Mouse (Mus musculus) limb, embryonic 13.5 days (tissue): ENCODE measurements around the gene Actl11. TPM values are rescaled to one million over a fixed set of nuclear protein-coding genes. Genes with fewer than 3 reads are reported as not detected.

Source experiments
- ATAC-seq: fragments of 200-750 bp; cut with Nextera tagmentation; 2 replicates; pipeline ENCODE4 v1.8.0; 2017; ENCODE audit warnings: low read depth, moderate number of reproducible peaks, moderate TSS enrichment; ENCODE audit not compliant: low FRiP score
- H3K27ac ChIP-seq: fragments of 300-500 bp; sonication (generic); 2 replicates; pipeline ENCODE4 v1.5.1; 2015; ENCODE audit warnings: inconsistent platforms, mild to moderate bottlenecking, moderate library complexity
- H3K27me3 ChIP-seq: fragments of 300-500 bp; sonication (generic); 2 replicates; pipeline ENCODE4 v1.6.1; 2015; ENCODE audit warnings: mild to moderate bottlenecking, inconsistent platforms
- H3K36me3 ChIP-seq: fragments of 300-500 bp; sonication (generic); 2 replicates; pipeline ENCODE4 v1.6.1; 2015; ENCODE audit warnings: inconsistent platforms, mild to moderate bottlenecking, moderate library complexity
- H3K4me1 ChIP-seq: fragments of 300-500 bp; sonication (generic); 2 replicates; pipeline ENCODE4 v1.6.1; 2015; ENCODE audit warnings: inconsistent platforms
- H3K4me2 ChIP-seq: fragments of 300-500 bp; sonication (generic); replicated peaks from 2 replicates; pipeline ENCODE4 v1.6.1; 2015; ENCODE audit warnings: inconsistent platforms, mild to moderate bottlenecking, moderate library complexity
- H3K4me3 ChIP-seq: fragments of 300-500 bp; sonication (generic); 2 replicates; pipeline ENCODE4 v1.5.1; 2015; ENCODE audit warnings: moderate library complexity, mild to moderate bottlenecking, inconsistent platforms
- H3K9ac ChIP-seq: fragments of 300-500 bp; sonication (generic); 2 replicates; pipeline ENCODE4 v1.6.1; 2015; ENCODE audit warnings: mild to moderate bottlenecking, inconsistent platforms
- H3K9me3 ChIP-seq: fragments of 300-500 bp; sonication (generic); 2 replicates; pipeline ENCODE4 v1.6.1; 2016; ENCODE audit warnings: inconsistent platforms
- WGBS: fragments of 180-500 bp; shearing (Covaris S2); methylation state at CpG from one replicate; pipeline ENCODE4 v1.1.7; 2015; 5-methylcytosine and 5-hydroxymethylcytosine counted together
- polyA plus RNA-seq: library from polyadenylated mRNA; unstranded; fragments of >200 nt; fragmentation: Nextera tagmentation; extraction: Ambion mirVana; gene quantifications from 2 replicates; pipeline ENCODE4 v1.2.1, GENCODE M21; 2015

Gene Actl11
- polyA plus RNA-seq, 1 experiment from 2014 or later = not detected

DNA sequence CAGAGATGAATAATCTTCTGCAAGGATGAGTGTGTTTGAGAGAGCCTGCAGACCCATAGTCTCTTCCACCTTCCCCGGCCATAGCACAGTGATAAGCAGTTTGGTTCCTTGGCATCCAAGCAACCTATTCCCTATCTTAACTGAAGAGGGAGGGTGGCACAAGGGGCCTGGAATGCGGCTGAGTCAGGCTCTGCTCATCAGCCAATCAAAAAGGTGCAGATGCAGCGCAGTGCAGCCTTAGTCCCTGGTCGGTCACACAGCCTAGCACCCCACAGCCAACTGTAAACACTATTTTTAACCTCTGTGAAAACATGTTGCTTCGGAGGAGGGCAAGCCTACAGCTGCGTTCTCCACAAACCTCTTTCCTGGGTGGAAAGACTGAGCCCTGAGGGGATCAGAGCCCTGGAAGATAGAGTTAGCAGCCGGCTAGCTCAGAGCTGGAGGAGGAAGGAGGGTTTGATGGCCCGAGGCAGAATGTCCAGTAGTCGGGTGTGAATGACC, 1.3 kb upstream of the Actl11 start:
- H3K9me3 ChIP-seq = no peaks in the 10 kb centered on the region
- H3K36me3 ChIP-seq = no peaks in the 10 kb centered on the region
- H3K9ac ChIP-seq = no peak overlapping the region
- no peaks in the 10 kb centered on the region for H3K27me3 ChIP-seq
- H3K4me2 ChIP-seq = no peak overlapping the region
- peaks cover 12% of the 10 kb centered on the region; the same call in 1 of the 2 replicates for H3K4me1 ChIP-seq
- H3K4me3 ChIP-seq = no peak overlapping the region
- ATAC-seq = no peak
- H3K27ac ChIP-seq = no peak overlapping the region
- WGBS = 48% methylated on average over 9 of the region's 9 CpGs

DNA sequence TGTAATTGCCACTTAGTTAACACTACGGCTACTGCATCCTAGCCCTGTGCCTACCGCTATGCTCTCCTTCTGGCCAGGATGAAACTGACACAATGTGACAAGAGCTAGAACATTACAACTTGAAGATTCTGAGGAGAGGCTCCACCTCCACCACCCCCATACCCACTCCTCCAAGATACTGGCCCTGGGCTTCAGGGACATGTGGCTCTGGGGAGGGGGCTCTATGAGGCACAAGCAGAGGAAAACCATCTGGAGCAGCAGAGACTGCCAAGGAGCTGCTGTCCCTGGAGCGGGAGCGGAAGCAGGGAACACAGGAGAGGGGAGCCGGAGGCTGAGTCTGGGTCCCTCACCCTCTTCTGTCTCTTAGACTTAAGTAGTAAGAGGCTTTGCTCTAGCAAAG, 520 bp upstream of the Actl11 start:
- Histone ChIP-seq H3K4me2 (no peak overlapping the region), H3K27me3 (no peaks in the 10 kb centered on the region), H3K4me1 (peaks cover 12% of the 10 kb centered on the region; the same call in 1 of the 2 replicates), H3K9ac (no peak overlapping the region), H3K27ac (no peak overlapping the region), H3K4me3 (no peak overlapping the region), H3K36me3 (no peaks in the 10 kb centered on the region), H3K9me3 (no peaks in the 10 kb centered on the region)
- WGBS = 76% methylated on average over 5 of the region's 5 CpGs
- no peak for ATAC-seq

GRCm38 (mm10) chr9:107932221-107932620, 4.0 kb downstream of the Actl11 start:
- ATAC-seq = no peak
- 61% methylated on average over 4 of the region's 4 CpGs for WGBS
- Histone ChIP-seq H3K4me3 (no peak overlapping the region), H3K27ac (no peak overlapping the region), H3K36me3 (no peaks in the 10 kb centered on the region), H3K27me3 (peaks cover 22% of the 10 kb centered on the region; the same call in 1 of the 2 replicates), H3K9ac (no peak overlapping the region), H3K9me3 (no peaks in the 10 kb centered on the region), H3K4me1 (peaks cover 20% of the 10 kb centered on the region), H3K4me2 (no peak overlapping the region)

- H3K27ac ChIP-seq = no peak overlapping the region
- H3K9ac ChIP-seq = no peak overlapping the region
- no peaks in the 10 kb centered on the region for H3K36me3 ChIP-seq
- H3K4me3 ChIP-seq = no peak overlapping the region
- peaks cover 21% of the 10 kb centered on the region for H3K4me1 ChIP-seq
- no peaks in the 10 kb centered on the region for H3K9me3 ChIP-seq
- H3K4me2 ChIP-seq = no peak overlapping the region
- peaks cover 22% of the 10 kb centered on the region; the same call in 1 of the 2 replicates for H3K27me3 ChIP-seq
- no peak for ATAC-seq
- 88% methylated on average over 11 of the region's 11 CpGs for WGBS
These were observed 5.9 kb downstream of the Actl11 start for GRCm38 (mm10) chr9:107934146-107934545.

DNA sequence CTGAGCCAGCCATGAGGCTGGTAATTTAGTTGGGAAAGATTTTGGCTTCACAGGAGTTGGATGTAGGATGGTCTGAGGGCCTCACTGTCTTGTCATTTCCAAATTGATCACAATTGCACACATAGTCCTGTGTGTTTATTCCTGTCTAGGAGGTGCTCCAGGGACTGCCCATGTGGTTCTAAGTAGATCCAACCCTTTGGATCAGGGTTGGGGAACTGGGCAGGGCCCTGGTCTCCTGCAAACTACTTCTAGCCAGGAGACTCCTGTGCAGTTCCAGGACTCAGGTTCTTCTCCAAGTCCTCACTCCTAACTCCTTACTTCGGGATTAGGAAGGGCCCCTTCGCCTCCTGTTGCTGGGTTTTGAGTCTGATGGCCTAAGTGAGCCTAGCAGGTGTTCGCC, 7.1 kb downstream of the Actl11 start, which contains the start of gene Camkv:
Camkv (plus strand) TSS at position 301 of the 400 bp plus-strand sequence.
- Histone ChIP-seq H3K36me3 (no peaks in the 10 kb centered on the region), H3K4me1 (peaks cover 21% of the 10 kb centered on the region), H3K4me3 (peak within 1 kb of the TSS; percentile 61), H3K9ac (peak within 1 kb of the TSS; percentile 73), H3K9me3 (no peaks in the 10 kb centered on the region), H3K27ac (no peak within 1 kb of the TSS), H3K4me2 (peak within 1 kb of the TSS; percentile 96), H3K27me3 (peaks cover 22% of the 10 kb centered on the region; the same call in 1 of the 2 replicates)
- ATAC-seq = 0 out of 2 replicates have a peak, but pooled peaks have one; percentile 2
- 13% methylated on average over 3 of the region's 3 CpGs for WGBS

- Histone ChIP-seq H3K4me3 (peak overlapping the region; percentile 61), H3K27ac (no peak overlapping the region), H3K9me3 (no peaks in the 10 kb centered on the region), H3K9ac (peak overlapping the region; percentile 73), H3K27me3 (peaks cover 22% of the 10 kb centered on the region; the same call in 1 of the 2 replicates), H3K4me1 (peaks cover 21% of the 10 kb centered on the region), H3K4me2 (peak overlapping the region; percentile 96), H3K36me3 (no peaks in the 10 kb centered on the region)
- WGBS = under 1% methylated on average over 41 of the region's 41 CpGs
- ATAC-seq = peak; percentile 27; the same call in 1 of the 2 replicates
These were observed 7.5 kb downstream of the Actl11 start for GRCm38 (mm10) chr9:107935790-107936214.

- Histone ChIP-seq H3K4me3 (peak overlapping the region; percentile 61), H3K4me2 (peak overlapping the region; percentile 96), H3K9me3 (no peaks in the 10 kb centered on the region), H3K9ac (peak overlapping the region; percentile 73), H3K4me1 (peaks cover 21% of the 10 kb centered on the region), H3K27me3 (peaks cover 22% of the 10 kb centered on the region; the same call in 1 of the 2 replicates), H3K36me3 (no peaks in the 10 kb centered on the region), H3K27ac (no peak overlapping the region)
- 1% methylated on average over 29 of the region's 29 CpGs for WGBS
- ATAC-seq = peak; percentile 46
These were observed 8.1 kb downstream of the Actl11 start for GRCm38 (mm10) chr9:107936215-107936822.

- no peak for ATAC-seq
- Histone ChIP-seq H3K4me1 (peaks cover 21% of the 10 kb centered on the region), H3K9me3 (no peaks in the 10 kb centered on the region), H3K9ac (peak overlapping the region; percentile 73; the same call in 1 of the 2 replicates), H3K36me3 (no peaks in the 10 kb centered on the region), H3K27me3 (peaks cover 22% of the 10 kb centered on the region; the same call in 1 of the 2 replicates), H3K27ac (no peak overlapping the region), H3K4me2 (peak overlapping the region; percentile 96), H3K4me3 (peak overlapping the region; percentile 61)
- WGBS = 4% methylated on average over 3 of the region's 3 CpGs
These were observed 8.6 kb downstream of the Actl11 start for GRCm38 (mm10) chr9:107936831-107937230.

- no peak for ATAC-seq
- H3K4me3 ChIP-seq = no peak overlapping the region
- H3K9me3 ChIP-seq = no peaks in the 10 kb centered on the region
- WGBS = 89% methylated on average over 31 of the region's 31 CpGs
- H3K27ac ChIP-seq = no peak overlapping the region
- H3K4me2 ChIP-seq = no peak overlapping the region
- H3K27me3 ChIP-seq = no peaks in the 10 kb centered on the region
- H3K9ac ChIP-seq = 0 out of 2 replicates have a peak overlapping the region, but pooled peaks have one; percentile 40
- peaks cover 15% of the 10 kb centered on the region for H3K4me1 ChIP-seq
- peaks cover 8% of the 10 kb centered on the region; the same call in 1 of the 2 replicates for H3K36me3 ChIP-seq
These were observed 19.2 kb downstream of the Actl11 start for GRCm38 (mm10) chr9:107947241-107948194.

DNA sequence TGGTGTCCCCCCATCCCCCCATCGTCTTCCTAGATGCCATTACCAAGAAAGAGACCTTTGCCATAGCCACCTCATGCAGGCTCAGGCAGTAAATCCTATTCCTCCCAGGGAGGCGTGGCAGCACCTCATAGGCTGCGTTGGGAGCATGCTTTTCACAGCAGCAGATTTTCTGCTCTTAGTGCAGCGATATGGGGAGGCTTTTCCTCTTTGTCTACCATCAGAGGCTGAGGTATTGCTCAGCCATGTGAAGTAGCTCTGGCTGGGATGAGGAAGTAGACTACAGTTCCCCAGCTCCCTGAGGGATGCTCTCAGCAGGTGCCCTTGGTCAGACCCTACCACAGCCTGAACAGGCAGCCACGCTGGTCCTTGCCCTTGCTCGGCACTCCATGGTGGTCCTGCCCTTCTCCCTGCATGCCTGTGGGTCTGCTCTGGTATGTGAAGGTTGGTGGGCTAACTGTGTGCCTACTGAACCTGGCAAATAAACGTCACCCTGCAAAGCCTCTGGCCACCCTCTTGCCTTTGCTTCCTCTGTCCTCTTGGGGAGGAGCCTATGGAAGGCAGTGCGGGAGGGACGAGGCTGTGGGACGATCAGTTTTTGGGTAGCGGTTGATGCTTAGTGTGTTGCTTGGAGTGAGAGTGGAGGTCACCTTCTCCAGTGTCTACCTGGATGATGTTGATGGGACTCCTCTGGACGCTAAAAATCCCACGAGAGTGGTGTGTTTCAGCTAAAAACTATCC, 21.1 kb downstream of the Actl11 start:
- H3K4me3 ChIP-seq = no peak overlapping the region
- H3K27me3 ChIP-seq = no peaks in the 10 kb centered on the region
- no peak overlapping the region for H3K9ac ChIP-seq
- 84% methylated on average over 13 of the region's 13 CpGs for WGBS
- peaks cover 8% of the 10 kb centered on the region; the same call in 1 of the 2 replicates for H3K36me3 ChIP-seq
- H3K9me3 ChIP-seq = no peaks in the 10 kb centered on the region
- peaks cover 15% of the 10 kb centered on the region for H3K4me1 ChIP-seq
- H3K4me2 ChIP-seq = no peak overlapping the region; the same call in 1 of the 2 replicates
- ATAC-seq = no peak
- no peak overlapping the region for H3K27ac ChIP-seq

DNA sequence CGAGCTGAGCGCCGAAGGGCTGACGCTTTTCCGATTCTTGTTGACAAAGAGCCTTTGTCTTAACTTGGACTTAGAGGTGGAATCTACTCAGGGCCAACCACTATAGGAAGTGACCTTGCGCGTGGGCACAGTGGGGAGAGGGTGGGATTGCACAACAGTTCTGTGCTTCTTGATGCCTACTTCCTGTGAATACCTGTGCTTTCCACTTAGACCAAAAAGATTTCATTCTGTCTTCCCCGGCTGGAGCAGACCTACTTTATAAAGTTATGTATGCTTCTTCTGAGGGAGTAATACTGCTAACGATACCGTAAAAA, 21.6 kb downstream of the Actl11 start, which contains the start of gene Traip:
Traip (plus strand) TSS at position 215 of the 314 bp plus-strand sequence.
- H3K27ac ChIP-seq = peak within 1 kb of the TSS; percentile 39; the same call in 1 of the 2 replicates
- WGBS = 88% methylated on average over 10 of the region's 10 CpGs
- H3K36me3 ChIP-seq = peaks cover 8% of the 10 kb centered on the region; the same call in 1 of the 2 replicates
- peaks cover 15% of the 10 kb centered on the region for H3K4me1 ChIP-seq
- peak within 1 kb of the TSS; percentile 73 for H3K4me3 ChIP-seq
- no peaks in the 10 kb centered on the region for H3K9me3 ChIP-seq
- no peaks in the 10 kb centered on the region for H3K27me3 ChIP-seq
- no peak for ATAC-seq
- peak within 1 kb of the TSS; percentile 71 for H3K9ac ChIP-seq
- H3K4me2 ChIP-seq = peak within 1 kb of the TSS; percentile 84
